In the genomic region with DNA sequence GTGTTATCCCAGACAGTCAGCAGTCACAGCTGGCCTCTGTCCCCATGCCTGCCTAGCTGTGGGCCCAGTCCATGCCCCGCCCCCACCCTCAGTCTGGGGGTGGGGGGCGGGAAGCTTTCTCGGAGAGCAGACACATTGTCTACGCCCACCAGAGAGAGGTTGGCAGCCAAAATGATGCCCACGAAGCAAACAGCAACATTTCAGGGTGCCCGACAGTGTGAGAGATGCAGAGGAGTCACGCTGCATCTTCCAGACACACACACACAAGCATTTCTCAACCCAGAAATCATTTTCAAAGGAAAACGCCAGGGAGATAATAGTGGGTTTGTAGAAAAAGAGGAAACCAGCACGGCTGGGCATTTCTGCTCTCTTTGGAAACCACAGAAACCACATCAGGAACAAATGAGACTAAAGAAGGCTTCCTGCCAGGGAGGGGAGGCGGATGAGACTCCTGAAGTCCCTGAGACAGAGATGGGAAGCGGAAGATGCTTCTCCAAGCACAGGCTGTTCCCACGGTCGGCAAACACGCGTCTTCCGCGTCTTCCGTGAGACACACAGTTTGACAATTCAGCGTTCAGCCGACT, we compare ENCODE assay signal across 8 mouse cellular contexts.
DNase-seq lines count a peak whose midpoint lies in the region; ATAC-seq lines count a peak whose summit lies in the region.

No protein-coding gene starts in this region.

- peak; percentile 1 for DNase-seq in kidney, adult 11 months
- no peak for DNase-seq in kidney, postnatal 4 days
- DNase-seq in brain, adult 2 months (ENCODE audit: low read depth, low spot score) = peak; percentile 87
- DNase-seq in left cerebral cortex, adult 18-20 months (ENCODE audit: low spot score in 2 of 2) = peak; percentile 46 to 63
- no peak for DNase-seq in MN1 (ENCODE audit: low spot score)
- no peak for DNase-seq in kidney, adult 9 months

- no peaks in the 10 kb centered on the region for H3K36me3 ChIP-seq in heart, embryonic 15.5 days
- H3K36me3 ChIP-seq in neural tube, embryonic 15.5 days = no peaks in the 10 kb centered on the region

- peaks cover 6% of the 10 kb centered on the region; the same call in 1 of the 2 replicates for H3K27me3 ChIP-seq in heart, embryonic 15.5 days
- H3K27me3 ChIP-seq in neural tube, embryonic 15.5 days (replicated peaks) = no peaks in the 10 kb centered on the region

- H3K4me1 ChIP-seq in heart, embryonic 15.5 days (replicated peaks) = no peaks in the 10 kb centered on the region; the same call in 1 of the 2 replicates
- peaks cover 7% of the 10 kb centered on the region; the same call in 1 of the 2 replicates for H3K4me1 ChIP-seq in neural tube, embryonic 15.5 days

- ATAC-seq in heart, embryonic 15.5 days (replicated peaks; ENCODE audit: insufficient number of reproducible peaks, insufficient read depth, low FRiP score, low read depth) = no peak
- no peak for ATAC-seq in neural tube, embryonic 15.5 days (ENCODE audit: low FRiP score)

- 0 out of 2 replicates have a peak overlapping the region, but pooled peaks have one; percentile 10 for H3K4me3 ChIP-seq in heart, embryonic 15.5 days
- H3K4me3 ChIP-seq in neural tube, embryonic 15.5 days (replicated peaks) = peak overlapping the region; percentile 9; the same call in 1 of the 2 replicates

- H3K9me3 ChIP-seq in heart, embryonic 15.5 days (replicated peaks) = no peaks in the 10 kb centered on the region
- H3K9me3 ChIP-seq in neural tube, embryonic 15.5 days (replicated peaks) = no peaks in the 10 kb centered on the region

- peak overlapping the region; percentile 39 for H3K4me2 ChIP-seq in heart, embryonic 15.5 days
- H3K4me2 ChIP-seq in neural tube, embryonic 15.5 days = peak overlapping the region; percentile 41

- no peak overlapping the region for H3K9ac ChIP-seq in heart, embryonic 15.5 days
- H3K9ac ChIP-seq in neural tube, embryonic 15.5 days (replicated peaks) = no peak overlapping the region

- H3K27ac ChIP-seq in heart, embryonic 15.5 days = no peak overlapping the region
- H3K27ac ChIP-seq in neural tube, embryonic 15.5 days (replicated peaks) = peak overlapping the region; percentile 65

- WGBS in heart, embryonic 15.5 days = 52% methylated on average over 20 of the region's 20 CpGs
- 47% methylated on average over 20 of the region's 20 CpGs for WGBS in neural tube, embryonic 15.5 days

Comparison
In these comparisons a context has a peak if more than half of its experiments do, and no peak if none do; other contexts are left out.
1. DNase-seq: peak in kidney, adult 11 months (single experiment), brain, adult 2 months (single experiment) and left cerebral cortex, adult 18-20 months (2 of 2); none in kidney, postnatal 4 days (0 of 2), MN1 (single experiment) and kidney, adult 9 months (single experiment).